Comparison of ENCODE assay signal across 9 mouse cellular contexts in genomic region chr10:21304672-21305632, GRCm38 (mm10). TPM values are rescaled to one million over a fixed set of nuclear protein-coding genes. Genes with fewer than 3 reads are reported as not detected.
DNase-seq lines count a peak whose midpoint lies in the region; ATAC-seq and TF ChIP-seq lines count a peak whose summit lies in the region.
"Had no signal": no experiment of that assay in that cellular context is flagged by ENCODE, and none has a peak within 500 bp of the region (broad histone marks: within the 10 kb centered on the region; RNA-seq: fewer than 3 reads in every experiment).

No protein-coding gene starts in this region.

- peak; percentile 61; the same call in 1 of the 2 replicates for ATAC-seq in frontal cortex, adult (ENCODE audit: low TSS enrichment)
- no peak for ATAC-seq in hindbrain, embryonic 14.5 days (ENCODE audit: low FRiP score)
- ATAC-seq: lung, postnatal 0 days had no signal

- H3K36me3 ChIP-seq in hindbrain, embryonic 14.5 days (replicated peaks; ENCODE audit: control insufficient read depth, insufficient read depth) = peaks cover 71% of the 10 kb centered on the region

- H3K27ac ChIP-seq in embryonic fibroblast, embryonic 13.5 days (ENCODE audit: insufficient read depth, low read length) = peak overlapping the region; percentile 84
- no peak overlapping the region for H3K27ac ChIP-seq in hindbrain, embryonic 14.5 days

- H3K4me2 ChIP-seq in hindbrain, embryonic 14.5 days (replicated peaks) = no peak overlapping the region

- peaks cover 8% of the 10 kb centered on the region for H3K4me1 ChIP-seq in embryonic fibroblast, embryonic 13.5 days (ENCODE audit: control insufficient read depth, insufficient read depth, low read length)
- no peaks in the 10 kb centered on the region for H3K4me1 ChIP-seq in hindbrain, embryonic 14.5 days (replicated peaks; ENCODE audit: control insufficient read depth, insufficient read depth, low read length)

- 85% methylated on average over 11 of the region's 11 CpGs for WGBS in hindbrain, embryonic 14.5 days

- no peaks in the 10 kb centered on the region for H3K27me3 ChIP-seq in hindbrain, embryonic 14.5 days (ENCODE audit: control insufficient read depth, insufficient read depth, low read length)

- TF ChIP-seq POLR2A in embryonic fibroblast, embryonic 13.5 days (IDR thresholded peaks at IDR 0.05; ENCODE audit: low read depth, low read length) = no peak

- H3K9ac ChIP-seq in hindbrain, embryonic 14.5 days = no peak overlapping the region

- no peak for TF ChIP-seq CTCF in embryonic fibroblast, embryonic 13.5 days (IDR thresholded peaks at IDR 0.05; ENCODE audit: borderline replicate concordance, insufficient read depth, low read length)

- H3K9me3 ChIP-seq in hindbrain, embryonic 14.5 days (ENCODE audit: control insufficient read depth, low read length) = no peaks in the 10 kb centered on the region

- DNase-seq in frontal cortex, postnatal 36 days (ENCODE audit: low spot score in 2 of 2) = no peak
- peak; percentile 55 for DNase-seq in 416B (ENCODE audit: low read depth)
- peak; percentile 16 for DNase-seq in kidney, postnatal 14 days
- no peak for DNase-seq in adrenal gland, postnatal 4 days (ENCODE audit: low spot score in 2 of 2)
- DNase-seq in layer of hippocampus, postnatal 14 days (ENCODE audit: low spot score in 2 of 2) = no peak
- DNase-seq in hindbrain, embryonic 14.5 days (ENCODE audit: low spot score) = no peak

- no peak overlapping the region for H3K4me3 ChIP-seq in embryonic fibroblast, embryonic 13.5 days (ENCODE audit: insufficient read depth, low read length)
- H3K4me3 ChIP-seq in hindbrain, embryonic 14.5 days (replicated peaks; ENCODE audit: low read length) = no peak overlapping the region

RNA-seq across cellular contexts. Expression of gene Hbs1l, which starts 9.2 kb away (rescaled TPM):
- polyA plus RNA-seq in embryonic fibroblast, embryonic 13.5 days (2011; ENCODE audit: insufficient read length, low read depth, missing spikeins) = 70.0 and 73.6 TPM in 2 replicates
- 10 to 100 TPM; 68.9 to 70.3 TPM for total RNA-seq in adrenal gland, postnatal 4 days (2021)
- 10 to 100 TPM; 74.9 to 79.7 TPM for total RNA-seq in layer of hippocampus, postnatal 14 days (2021)
- 92.5 and 102 TPM in 2 replicates for polyA plus RNA-seq in hindbrain, embryonic 14.5 days (2014; fragmentation: Nextera tagmentation; extraction: Ambion mirVana)

Comparison
In these comparisons a context has a peak if more than half of its experiments do, and no peak if none do; other contexts are left out.
1. DNase-seq: peak in 416B (single experiment) and kidney, postnatal 14 days (single experiment); none in frontal cortex, postnatal 36 days (0 of 2), adrenal gland, postnatal 4 days (0 of 2), layer of hippocampus, postnatal 14 days (0 of 2) and hindbrain, embryonic 14.5 days (single experiment).